Mouse (Mus musculus) CH12.LX (cell line): ENCODE measurements at regions not wholly inside any gene's neighbourhood (a gene's known extent, or its start where the extent isn't known, plus 50 kb on each side); places are given as distances from the start of the nearest gene placed in this dataset.

ENCODE experiments used
- BHLHE40 ChIP-seq: IDR thresholded peaks from 2 replicates; pipeline ENCODE4 v1.6.1; 2011; ENCODE audit warnings: mild to moderate bottlenecking, low read depth, low read length, improper control_type of control experiment
- CHD2 ChIP-seq: IDR thresholded peaks from 2 replicates; pipeline ENCODE4 v1.6.1; 2011; ENCODE audit warnings: low read length, improper control_type of control experiment
- CTCF ChIP-seq, 2 experiments: IDR thresholded peaks in 1 of 2; conservative IDR thresholded peaks in 1 of 2; 2 replicates each; pipeline ENCODE4 v1.5.1; 2011 to 2012; ENCODE audit warnings: low read depth in 2 of 2, low read length in 2 of 2, improper control_type of control experiment in 1 of 2, inconsistent platforms in 1 of 2, mild to moderate bottlenecking in 1 of 2, moderate library complexity in 1 of 2
- EP300 ChIP-seq: IDR thresholded peaks from 2 replicates; pipeline ENCODE4 v1.6.1; 2011; ENCODE audit warnings: low read length, improper control_type of control experiment
- HCFC1 ChIP-seq: IDR thresholded peaks from 2 replicates; pipeline ENCODE4 v1.6.1; 2012; ENCODE audit warnings: low read depth, mild to moderate bottlenecking, inconsistent platforms, low read length, improper control_type of control experiment
- MAX ChIP-seq: IDR thresholded peaks from 2 replicates; pipeline ENCODE4 v1.6.1; 2011; ENCODE audit warnings: low read length, improper control_type of control experiment
- POLR2A ChIP-seq: IDR thresholded peaks from 2 replicates; pipeline ENCODE4 v1.6.1; 2011; ENCODE audit warnings: low read depth, mild to moderate bottlenecking, improper control_type of control experiment, low read length
- POLR2AphosphoS2 ChIP-seq: IDR thresholded peaks from 2 replicates; pipeline ENCODE4 v1.6.1; 2011; ENCODE audit warnings: low read depth, low read length, improper control_type of control experiment
- RAD21 ChIP-seq: IDR thresholded peaks from 2 replicates; pipeline ENCODE4 v1.6.1; 2011; ENCODE audit warnings: low read depth, mild to moderate bottlenecking, low read length, improper control_type of control experiment, moderate library complexity
- SIN3A ChIP-seq: IDR thresholded peaks from 2 replicates; pipeline ENCODE4 v1.6.1; 2012; ENCODE audit warnings: low read length, improper control_type of control experiment, inconsistent platforms
- TBP ChIP-seq: conservative IDR thresholded peaks from 2 replicates; pipeline ENCODE4 v1.6.1; 2011; ENCODE audit warnings: low read depth, low read length, improper control_type of control experiment
- TCF12 ChIP-seq: IDR thresholded peaks from 2 replicates; pipeline ENCODE4 v1.6.1; 2014; ENCODE audit warnings: low read depth, mild to moderate bottlenecking, inconsistent platforms, low read length, improper control_type of control experiment
- USF1 ChIP-seq: IDR thresholded peaks from 2 replicates; pipeline ENCODE4 v1.6.1; 2014; ENCODE audit warnings: low read depth, mild to moderate bottlenecking, inconsistent platforms, low read length, improper control_type of control experiment
- ZMIZ1 ChIP-seq: IDR thresholded peaks from 2 replicates; pipeline ENCODE4 v1.6.1; 2012; ENCODE audit warnings: low read depth, mild to moderate bottlenecking, inconsistent platforms, low read length, improper control_type of control experiment

DNA sequence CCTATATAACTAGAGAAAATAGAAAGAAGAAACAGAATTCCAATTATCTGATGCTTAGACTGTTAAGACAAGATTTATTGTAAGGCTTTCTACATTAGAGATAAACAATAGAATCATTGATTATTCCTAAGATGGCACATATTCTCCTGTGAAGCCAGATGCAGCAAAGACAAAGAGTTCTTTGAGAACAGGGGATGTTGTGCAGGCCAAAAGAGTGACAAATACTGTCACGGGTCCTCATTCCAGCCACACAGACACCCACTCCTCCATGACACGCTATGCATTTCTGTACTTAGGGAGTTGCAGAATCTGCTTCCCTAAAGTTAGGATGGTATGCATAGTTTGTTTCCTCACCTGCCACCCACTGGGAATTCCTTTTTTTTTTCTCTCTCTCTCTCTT, 245.2 kb downstream of the Sv2b start:
- TF ChIP-seq POLR2A (no peak), USF1 (no peak), CTCF (conservative IDR thresholded peaks at IDR 0.05 in 1 of 2, IDR thresholded peaks at IDR 0.05 in 1 of 2; ENCODE audit: low read depth in 2 of 2, low read length in 2 of 2) (no peak), SIN3A (no peak), RAD21 (no peak), POLR2AphosphoS2 (no peak), ZMIZ1 (no peak), MAX (no peak), TCF12 (no peak), EP300 (no peak), HCFC1 (no peak), BHLHE40 (no peak), TBP (no peak), CHD2 (no peak)
